Mouse (Mus musculus) left cerebral cortex, postnatal 10 days (tissue): Measurements from ENCODE around the gene Blzf1. TPM values are rescaled to one million over a fixed set of nuclear protein-coding genes. Genes with fewer than 3 reads are reported as not detected.

Experiments
- DNase-seq, 2 experiments: peaks; one replicate each; pipeline ENCODE4 v3.0.0; 2021 to 2022; ENCODE audit warnings: low spot score in 2 of 2, mixed read lengths in 1 of 2; ENCODE audit errors: extremely low spot score in 1 of 2
- intact Hi-C: fragments of 180-260 bp; cut with DNase I; formaldehyde crosslinking; loops from one replicate; pipeline ENCODE4 v1.15.1; 2025
- total RNA-seq, 2 experiments: library from RNA; stranded (reverse); gene quantifications; 2 replicates each; pipeline ENCODE4 v1.2.3; 2021

Blzf1 gene
- total RNA-seq, result 10 to 100 TPM; 26.0 to 30.2 TPM

- peak; percentile 98 to 99 for DNase-seq
- intact Hi-C loops, result loop anchor here (10.0 kb wide), 1 partner anchor 588 kb away; no protein-coding TSS in a partner anchor
Observed at GRCm38 (mm10) chr1:164307124-164307751, at the start of gene Blzf1. Gene Blzf1 (minus strand): TSS chr1:164307489.

- intact Hi-C loops, result no loop called here
- DNase-seq, result no peak
Observed at GRCm38 (mm10) chr1:164353443-164353842, 46.2 kb upstream of the Blzf1 start.

- DNase-seq, result peak in 1 of 2 experiments; percentile 37
- intact Hi-C loops, result no loop called here
Observed at GRCm38 (mm10) chr1:164342161-164342560, 34.9 kb upstream of the Blzf1 start.

GRCm38 (mm10) chr1:164335846-164336245, 28.6 kb upstream of the Blzf1 start:
- intact Hi-C loops, result no loop called here
- peak in 1 of 2 experiments; percentile 35 for DNase-seq

- no peak for DNase-seq
- intact Hi-C loops, result no loop called here
Observed at GRCm38 (mm10) chr1:164335435-164335834, 28.1 kb upstream of the Blzf1 start.

- no peak for DNase-seq
- intact Hi-C loops, result no loop called here
Observed at GRCm38 (mm10) chr1:164332559-164332958, 25.3 kb upstream of the Blzf1 start.

- intact Hi-C loops, result no loop called here
- no peak for DNase-seq
Observed at GRCm38 (mm10) chr1:164327764-164328163, 20.5 kb upstream of the Blzf1 start.

GRCm38 (mm10) chr1:164326600-164327155, 19.4 kb upstream of the Blzf1 start:
- DNase-seq, result peak; percentile 44 to 55
- intact Hi-C loops, result no loop called here

GRCm38 (mm10) chr1:164324878-164325277, 17.6 kb upstream of the Blzf1 start:
- intact Hi-C loops, result no loop called here
- DNase-seq, result no peak

GRCm38 (mm10) chr1:164324221-164324620, 16.9 kb upstream of the Blzf1 start:
- intact Hi-C loops, result no loop called here
- no peak for DNase-seq

- intact Hi-C loops, result no loop called here
- DNase-seq, result no peak
Observed at GRCm38 (mm10) chr1:164322987-164323650, 15.8 kb upstream of the Blzf1 start.

- DNase-seq, result no peak
- intact Hi-C loops, result no loop called here
Observed at GRCm38 (mm10) chr1:164321408-164321807, 14.1 kb upstream of the Blzf1 start.

GRCm38 (mm10) chr1:164320731-164321130, 13.4 kb upstream of the Blzf1 start:
- intact Hi-C loops, result no loop called here
- peak; percentile 35 to 55 for DNase-seq

- intact Hi-C loops, result loop anchor here (5.0 kb wide), 2 partner anchors 123 to 803 kb away; no protein-coding TSS in a partner anchor
- no peak for DNase-seq
Observed at GRCm38 (mm10) chr1:164319542-164320140, 12.4 kb upstream of the Blzf1 start.

- DNase-seq, result no peak
- intact Hi-C loops, result loop anchor here (5.0 kb wide), 2 partner anchors 124 to 804 kb away; no protein-coding TSS in a partner anchor
Observed at GRCm38 (mm10) chr1:164318474-164318873, 11.2 kb upstream of the Blzf1 start.

- no peak for DNase-seq
- intact Hi-C loops, result loop anchor here (5.0 kb wide), 2 partner anchors 125 to 805 kb away; no protein-coding TSS in a partner anchor
Observed at GRCm38 (mm10) chr1:164317261-164317660, 10.0 kb upstream of the Blzf1 start.

GRCm38 (mm10) chr1:164316697-164317096, 9.4 kb upstream of the Blzf1 start:
- intact Hi-C loops, result loop anchor here (5.0 kb wide), 2 partner anchors 126 to 806 kb away; no protein-coding TSS in a partner anchor
- peak; percentile 76 to 77 for DNase-seq

- intact Hi-C loops, result loop anchor here (5.0 kb wide), 2 partner anchors 127 to 807 kb away; no protein-coding TSS in a partner anchor
Observed at GRCm38 (mm10) chr1:164315266-164315665, 8.0 kb upstream of the Blzf1 start.

GRCm38 (mm10) chr1:164314085-164314484, 6.8 kb upstream of the Blzf1 start:
- DNase-seq, result no peak
- intact Hi-C loops, result no loop called here

More at GRCm38 (mm10) chr1:164315266-164315665, 8.0 kb upstream of the Blzf1 start:
- DNase-seq, result peak in 1 of 2 experiments; percentile 66
